Mouse (Mus musculus): ENCODE data around the gene Syk.

DNA sequence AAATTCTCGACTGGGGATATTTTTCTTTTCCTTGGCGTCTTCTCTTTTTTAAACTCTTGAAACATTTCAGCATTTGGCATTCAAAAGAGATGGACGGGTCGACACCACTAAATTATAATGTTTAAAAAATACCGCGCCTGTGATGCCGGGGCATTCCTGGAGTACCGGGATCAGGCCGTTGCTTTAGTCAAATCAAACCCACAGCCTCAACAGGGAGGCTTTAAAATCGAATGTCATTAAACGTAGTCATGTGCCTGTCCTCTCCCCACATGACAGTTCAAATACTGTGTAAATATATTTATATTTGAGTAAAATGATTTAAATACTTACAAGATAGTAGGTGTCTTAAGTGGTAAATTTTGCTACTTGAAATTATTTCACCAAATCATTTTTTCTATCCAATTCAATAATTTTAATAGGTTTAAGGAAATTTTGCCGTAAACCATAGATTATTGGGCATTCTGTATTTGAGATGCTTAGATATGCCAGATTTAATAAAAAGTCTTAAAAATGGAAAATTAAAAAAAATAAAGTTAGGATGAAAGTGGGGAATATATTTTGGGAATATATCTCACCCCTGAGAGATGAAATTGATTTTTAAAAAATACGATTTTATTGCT lies 1.1 kb downstream of the Syk start:
- TF ChIP-seq CTCF (IDR thresholded peaks at IDR 0.05; ENCODE audit: low read depth), result no peak
- no peak for TF ChIP-seq EP300 (IDR thresholded peaks at IDR 0.05; ENCODE audit: low read depth)
